Mouse (Mus musculus): ENCODE data around the gene Rps10.

The Rps10 gene

DNA sequence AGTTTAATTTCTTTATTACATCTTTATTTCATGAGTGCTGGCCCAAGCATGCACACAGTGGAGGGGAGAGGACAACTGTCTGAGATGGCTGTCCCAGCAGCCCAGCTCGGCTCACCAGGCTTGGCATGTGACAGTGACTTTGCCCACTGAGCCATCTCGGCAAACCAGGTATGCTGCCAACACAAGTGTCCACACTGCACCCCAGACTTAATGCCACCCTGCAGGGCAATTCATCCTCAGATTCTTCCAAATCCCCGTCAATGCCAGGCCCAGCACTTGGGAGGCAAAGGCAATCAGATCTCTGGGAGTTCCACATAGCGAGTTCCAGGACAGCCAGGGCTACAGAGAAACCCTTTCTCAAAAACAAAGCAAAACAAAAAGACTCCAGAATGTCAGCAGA is 23.5 kb downstream of the Rps10 start:
- no peak for DNase-seq (ENCODE audit: low spot score in 2 of 2)

- DNase-seq (ENCODE audit: low spot score in 2 of 2), result no peak
Measured at GRCm38 (mm10) chr17:27611994-27612393, 24.5 kb downstream of the Rps10 start.

- no peak for DNase-seq (ENCODE audit: low spot score in 2 of 2)
Measured at GRCm38 (mm10) chr17:27611519-27611884, 25.0 kb downstream of the Rps10 start.

DNA sequence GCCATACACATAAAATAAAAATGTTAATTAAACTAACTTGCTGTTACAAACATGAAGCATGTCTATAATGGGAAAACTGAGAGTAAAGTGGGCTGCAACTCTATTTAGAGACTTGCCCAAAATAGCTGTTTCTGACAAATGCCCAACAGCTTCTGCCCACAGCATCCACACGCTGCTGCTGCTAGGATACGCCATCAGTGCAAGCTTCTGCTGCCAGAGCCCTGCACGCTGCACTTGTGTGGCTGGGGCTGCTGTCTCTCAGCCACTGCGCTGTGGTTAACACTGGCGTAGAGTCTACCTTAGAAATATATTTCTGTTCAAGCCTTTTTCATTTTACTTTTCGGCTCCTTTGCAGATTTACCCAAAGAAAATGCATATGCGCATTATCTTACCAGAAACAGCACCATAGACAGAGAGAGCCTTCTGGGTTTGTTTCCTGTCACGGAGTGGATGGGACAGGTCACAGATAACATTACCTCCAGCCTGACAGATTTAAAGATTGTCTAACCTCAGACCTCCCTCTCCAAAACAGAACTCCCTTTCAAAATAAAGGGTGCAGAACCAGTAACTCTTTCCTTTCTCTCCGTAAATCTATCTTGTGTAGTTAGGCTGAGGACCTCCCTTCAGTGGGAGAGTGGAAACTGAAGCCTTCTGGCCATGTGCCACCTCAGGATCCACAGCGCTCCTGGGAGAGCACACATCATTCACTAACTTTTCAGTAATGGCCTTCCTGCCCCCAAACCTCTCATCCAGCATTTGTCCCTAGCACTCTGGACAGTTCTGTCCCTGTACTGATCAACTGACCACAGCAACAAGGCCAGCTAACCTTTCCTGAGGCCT is 25.6 kb downstream of the Rps10 start:
- peak in 1 of 2 experiments; percentile 62 for DNase-seq (ENCODE audit: low spot score in 2 of 2)

- no peak for DNase-seq (ENCODE audit: low spot score in 2 of 2)
Measured at GRCm38 (mm10) chr17:27609576-27609975, 26.9 kb downstream of the Rps10 start.

- DNase-seq (ENCODE audit: low spot score in 2 of 2), result no peak
Measured at GRCm38 (mm10) chr17:27603522-27604234, 32.8 kb downstream of the Rps10 start.

- DNase-seq (ENCODE audit: low spot score in 2 of 2), result no peak
Measured at GRCm38 (mm10) chr17:27603036-27603435, 33.4 kb downstream of the Rps10 start.

- no peak for DNase-seq (ENCODE audit: low spot score in 2 of 2)
Measured at GRCm38 (mm10) chr17:27600869-27601268, 35.6 kb downstream of the Rps10 start.

DNA sequence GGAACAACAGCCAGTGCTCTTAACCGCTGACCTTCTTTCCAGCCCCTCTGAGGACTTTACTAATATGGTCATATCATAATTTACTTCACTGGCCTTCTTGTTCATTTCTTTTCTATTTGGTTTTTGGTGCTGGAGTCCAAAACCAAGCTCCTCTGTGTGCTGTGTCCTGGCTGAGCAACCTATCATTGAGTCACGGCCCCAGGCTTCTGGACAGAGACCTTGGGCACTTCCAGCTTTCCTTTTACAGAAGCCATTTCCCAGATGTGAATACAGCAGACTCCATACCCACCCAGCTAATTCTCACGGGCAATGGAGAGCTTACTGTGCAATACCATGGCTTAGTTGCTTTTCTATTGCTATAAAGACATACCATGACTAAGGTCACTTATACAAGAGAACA is 36.2 kb downstream of the Rps10 start:
- no peak for DNase-seq (ENCODE audit: low spot score in 2 of 2)

GRCm38 (mm10) chr17:27596376-27597190 is 39.9 kb downstream of the Rps10 start:
- DNase-seq (ENCODE audit: low spot score in 2 of 2), result no peak

DNA sequence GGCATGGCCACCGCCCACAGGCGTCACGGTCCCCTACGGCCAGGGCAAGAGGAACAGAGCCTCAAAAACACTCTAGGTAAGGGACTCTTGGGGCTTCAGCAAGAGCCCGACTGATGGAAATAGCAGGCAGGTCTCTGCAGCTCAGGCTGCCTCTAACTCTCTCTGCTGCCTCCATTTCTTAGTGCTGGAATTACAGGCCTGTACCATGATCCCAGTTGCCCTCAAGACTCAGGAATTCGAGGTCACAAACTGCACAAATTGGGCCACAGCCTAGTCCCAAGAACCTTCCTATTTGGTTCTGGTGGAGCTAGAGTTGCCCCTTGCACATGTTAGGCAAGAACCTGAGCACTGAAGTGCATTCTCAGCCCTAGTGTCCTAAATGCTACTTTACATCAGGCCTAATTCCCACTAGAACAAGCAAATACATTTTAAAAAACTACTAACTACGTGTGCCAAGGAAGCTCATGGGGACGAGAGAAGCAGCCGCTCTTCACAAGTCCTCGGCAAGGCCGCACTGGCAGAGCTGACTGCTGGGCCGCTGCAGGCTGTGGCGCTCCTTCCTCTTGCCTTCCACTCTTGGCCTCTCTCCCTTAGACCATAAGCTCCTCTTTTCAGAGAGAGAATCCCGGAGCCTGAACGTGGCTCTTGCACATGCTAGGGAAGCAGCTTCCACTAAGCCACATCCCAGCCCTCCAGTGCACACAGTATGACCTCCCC is 40.7 kb downstream of the Rps10 start:
- DNase-seq (ENCODE audit: low spot score in 2 of 2), result no peak

GRCm38 (mm10) chr17:27592565-27592910 is 43.9 kb downstream of the Rps10 start:
- DNase-seq (ENCODE audit: low spot score in 2 of 2), result no peak

DNA sequence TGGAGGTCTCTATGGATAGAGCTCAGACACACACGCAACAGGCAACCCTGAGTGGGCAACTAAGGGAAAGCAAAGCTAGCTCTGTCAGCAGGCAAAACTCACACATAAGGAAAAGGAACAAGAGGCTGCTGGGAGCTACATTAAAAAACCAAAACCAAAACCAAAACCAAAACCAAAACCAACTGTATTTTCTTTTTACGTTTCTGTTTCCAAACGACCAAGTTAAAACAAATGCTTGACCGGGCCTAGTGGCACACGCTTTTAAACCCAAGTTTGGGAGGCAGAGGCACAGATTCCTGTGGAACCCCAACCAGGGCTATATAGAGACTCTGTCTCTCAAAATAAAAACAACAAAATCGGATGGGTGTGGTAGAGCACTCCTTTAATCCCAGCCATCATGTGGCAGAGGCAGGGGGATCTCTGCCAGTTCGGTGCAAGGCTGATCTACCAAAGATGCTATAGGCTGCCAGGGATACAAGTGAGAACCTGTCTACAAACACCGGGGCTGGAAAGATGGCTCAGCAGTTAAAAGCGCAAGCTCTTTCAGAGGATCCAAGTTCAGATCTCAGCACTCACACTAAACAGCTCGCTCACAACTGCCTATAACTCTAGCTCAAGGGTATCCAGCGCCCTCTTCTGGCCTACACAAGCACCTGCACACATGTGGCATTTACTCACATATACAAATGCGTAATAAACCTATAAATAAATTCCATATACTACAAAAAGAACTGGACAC is 44.5 kb downstream of the Rps10 start:
- no peak for DNase-seq (ENCODE audit: low spot score in 2 of 2)

DNA sequence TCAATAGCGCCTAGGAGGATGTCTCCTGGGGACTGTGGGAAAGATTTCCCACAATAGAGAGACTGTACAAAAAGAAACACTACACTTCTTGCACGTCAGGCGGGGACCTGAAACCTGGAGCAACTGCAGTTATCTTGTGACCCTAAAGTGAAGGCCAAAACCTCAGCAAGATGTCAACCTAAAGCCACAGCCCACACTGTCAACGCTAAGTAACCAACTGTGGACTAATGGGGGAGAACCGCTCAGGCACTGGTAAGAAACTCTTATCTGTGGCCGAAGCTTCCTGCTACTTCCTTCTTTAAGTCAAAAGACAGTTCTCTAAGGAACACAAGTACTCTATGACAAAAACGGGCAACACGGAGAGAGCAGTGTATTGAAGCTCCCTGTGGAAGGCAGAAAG is 48.2 kb downstream of the Rps10 start:
- DNase-seq (ENCODE audit: low spot score in 2 of 2), result no peak

DNA sequence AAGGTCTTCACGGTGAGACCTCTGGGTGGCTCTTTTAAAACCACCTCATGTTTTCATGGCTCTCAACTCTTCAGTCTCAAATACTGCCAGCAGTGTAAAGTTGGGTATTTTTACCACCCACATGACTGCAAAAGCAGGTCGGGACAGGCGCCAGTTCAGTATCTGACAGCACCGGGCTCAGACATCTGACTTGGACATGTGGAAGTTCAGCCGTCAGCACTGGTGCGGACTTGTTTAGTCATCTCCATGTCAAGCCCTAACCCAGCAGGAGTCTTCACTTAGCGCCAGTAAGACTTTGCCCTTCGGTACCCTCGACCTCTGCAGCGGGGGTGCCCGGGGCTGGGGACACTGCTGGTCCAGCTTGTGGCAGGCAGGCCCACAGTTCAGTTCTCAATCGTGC is 49.2 kb downstream of the Rps10 start:
- DNase-seq (ENCODE audit: low spot score in 2 of 2), result no peak

DNA sequence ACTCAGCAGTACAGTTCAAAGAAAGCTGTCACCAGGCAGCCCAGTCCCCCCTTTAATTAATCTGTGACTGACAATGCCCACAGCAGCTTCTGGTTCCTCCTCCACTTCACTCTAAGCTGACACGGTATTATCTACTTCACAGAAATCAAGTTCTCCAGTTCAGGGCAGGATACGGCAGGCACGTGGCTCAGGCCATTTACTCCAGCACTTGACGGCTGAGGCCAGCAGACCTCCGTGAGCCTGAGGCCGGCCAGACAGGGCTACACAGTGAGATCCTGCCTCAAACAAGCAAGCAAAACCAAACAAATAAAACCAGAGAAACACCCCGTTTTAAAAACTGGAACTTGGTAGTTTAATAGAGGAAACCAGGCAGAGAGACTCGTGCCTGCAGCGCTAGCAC is 49.8 kb downstream of the Rps10 start:
- no peak for DNase-seq (ENCODE audit: low spot score in 2 of 2)

DNA sequence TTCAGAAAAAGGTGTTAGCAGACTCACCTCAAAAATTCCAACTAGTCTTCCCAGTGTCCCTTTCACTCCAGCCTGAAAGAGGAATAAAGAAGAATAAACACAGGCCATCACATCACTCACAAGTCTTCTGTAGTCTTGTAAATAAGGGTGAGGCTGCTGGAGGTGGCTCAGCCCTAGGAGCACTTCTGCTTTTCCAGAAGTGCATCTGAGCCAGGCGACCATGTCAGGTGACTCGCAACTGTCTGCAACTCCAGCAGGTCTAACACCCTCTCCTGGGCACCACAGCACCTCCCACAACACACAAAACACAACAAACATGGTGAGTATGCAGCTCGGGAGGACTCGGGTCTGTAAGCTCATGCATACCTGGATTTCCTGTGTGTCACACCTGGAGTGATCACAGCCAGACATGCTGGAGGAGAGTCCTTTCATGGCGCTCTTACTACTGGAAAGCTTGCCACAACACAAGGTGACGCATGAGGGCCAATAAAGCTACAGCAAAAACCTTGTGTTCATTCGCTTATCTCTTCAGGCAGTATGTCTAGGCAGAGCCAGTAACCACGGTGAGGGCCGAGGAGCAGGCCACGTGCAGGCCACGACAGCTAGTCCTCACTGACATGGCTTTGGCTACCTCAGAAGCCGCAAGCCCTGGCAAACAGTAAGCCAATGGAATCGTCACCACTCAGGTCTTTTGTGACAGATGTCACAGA is 53.1 kb downstream of the Rps10 start:
- DNase-seq (ENCODE audit: low spot score in 2 of 2), result no peak
